Mouse (Mus musculus) forebrain, embryonic 16.5 days (tissue): ENCODE measurements around the gene Atxn1. TPM values are rescaled to one million over a fixed set of nuclear protein-coding genes. Genes with fewer than 3 reads are reported as not detected.

Experiments used
- ATAC-seq: fragments of 200-750 bp; cut with Nextera tagmentation; 2 replicates; pipeline ENCODE4 v1.8.0; 2017; ENCODE audit warnings: mild to moderate bottlenecking, moderate library complexity
- H3K27ac ChIP-seq: fragments of 300-500 bp; sonication (generic); 2 replicates; pipeline ENCODE4 v1.5.1; 2014; ENCODE audit warnings: low read length, control low read depth
- H3K27me3 ChIP-seq: fragments of 300-500 bp; sonication (generic); replicated peaks from 2 replicates; pipeline ENCODE4 v1.6.1; 2014; ENCODE audit warnings: low read length; ENCODE audit not compliant: control insufficient read depth, insufficient read depth
- H3K36me3 ChIP-seq: fragments of 300-500 bp; sonication (generic); 2 replicates; pipeline ENCODE4 v1.6.1; 2014; ENCODE audit not compliant: control insufficient read depth, insufficient read depth
- H3K4me1 ChIP-seq: fragments of 300-500 bp; sonication (generic); replicated peaks from 2 replicates; pipeline ENCODE4 v1.6.1; 2014; ENCODE audit warnings: low read length; ENCODE audit not compliant: control insufficient read depth, insufficient read depth
- H3K4me2 ChIP-seq: fragments of 300-500 bp; sonication (generic); 2 replicates; pipeline ENCODE4 v1.6.1; 2014; ENCODE audit warnings: mild to moderate bottlenecking, low read length, control low read depth
- H3K4me3 ChIP-seq: fragments of 300-500 bp; sonication (generic); replicated peaks from 2 replicates; pipeline ENCODE4 v1.5.1; 2014; ENCODE audit warnings: mild to moderate bottlenecking, low read length, control low read depth
- H3K9ac ChIP-seq: fragments of 300-500 bp; sonication (generic); replicated peaks from 2 replicates; pipeline ENCODE4 v1.6.1; 2014; ENCODE audit warnings: low read depth, low read length, control low read depth
- H3K9me3 ChIP-seq: fragments of 300-500 bp; sonication (generic); 2 replicates; pipeline ENCODE4 v1.6.1; 2016; ENCODE audit warnings: low read length; ENCODE audit not compliant: control insufficient read depth
- WGBS: fragments of 180-500 bp; shearing (Covaris S2); extraction: QIAGEN DNeasy Blood & Tissue Kit; methylation state at CpG from one replicate; pipeline ENCODE4 v1.1.7; 2014; 5-methylcytosine and 5-hydroxymethylcytosine counted together
- polyA plus RNA-seq: library from polyadenylated mRNA; unstranded; fragments of >200 nt; fragmentation: Nextera tagmentation; extraction: Ambion mirVana; gene quantifications from 2 replicates; pipeline ENCODE4 v1.2.1, GENCODE M21; 2015

The Atxn1 gene
- polyA plus RNA-seq, 1 experiment from 2014 or later: 15.3 TPM

GRCm38 (mm10) chr13:45938083-45938482, 26.7 kb downstream of the Atxn1 start:
- H3K36me3 ChIP-seq: no peaks in the 10 kb centered on the region
- WGBS: 92% methylated on average over 5 of the region's 5 CpGs
- H3K4me3 ChIP-seq: no peak overlapping the region
- no peak overlapping the region for H3K4me2 ChIP-seq
- H3K27ac ChIP-seq: no peak overlapping the region
- no peak overlapping the region for H3K9ac ChIP-seq
- H3K9me3 ChIP-seq: no peaks in the 10 kb centered on the region
- H3K27me3 ChIP-seq: no peaks in the 10 kb centered on the region
- H3K4me1 ChIP-seq: peaks cover 12% of the 10 kb centered on the region
- no peak for ATAC-seq

GRCm38 (mm10) chr13:45936765-45937164, 28.0 kb downstream of the Atxn1 start:
- no peak overlapping the region for H3K27ac ChIP-seq
- ATAC-seq: no peak
- H3K9ac ChIP-seq: no peak overlapping the region
- no peak overlapping the region for H3K4me3 ChIP-seq
- no peaks in the 10 kb centered on the region for H3K36me3 ChIP-seq
- H3K9me3 ChIP-seq: no peaks in the 10 kb centered on the region
- H3K4me2 ChIP-seq: no peak overlapping the region
- peaks cover 22% of the 10 kb centered on the region for H3K4me1 ChIP-seq
- H3K27me3 ChIP-seq: no peaks in the 10 kb centered on the region

GRCm38 (mm10) chr13:45935798-45936197, 29.0 kb downstream of the Atxn1 start:
- no peak overlapping the region for H3K4me2 ChIP-seq
- no peak overlapping the region for H3K27ac ChIP-seq
- H3K4me3 ChIP-seq: no peak overlapping the region
- whole genome bisulfite sequencing: 81% methylated on average over 7 of the region's 7 CpGs
- H3K9me3 ChIP-seq: no peaks in the 10 kb centered on the region
- no peak for ATAC-seq
- no peak overlapping the region for H3K9ac ChIP-seq
- no peaks in the 10 kb centered on the region for H3K27me3 ChIP-seq
- peaks cover 22% of the 10 kb centered on the region for H3K4me1 ChIP-seq
- H3K36me3 ChIP-seq: no peaks in the 10 kb centered on the region

GRCm38 (mm10) chr13:45934841-45935240, 30.0 kb downstream of the Atxn1 start:
- Histone ChIP-seq H3K27ac (no peak overlapping the region), H3K9me3 (no peaks in the 10 kb centered on the region), H3K4me2 (no peak overlapping the region), H3K36me3 (no peaks in the 10 kb centered on the region), H3K27me3 (no peaks in the 10 kb centered on the region), H3K9ac (no peak overlapping the region), H3K4me1 (peaks cover 22% of the 10 kb centered on the region), H3K4me3 (no peak overlapping the region)
- ATAC-seq: no peak
- 78% methylated on average over 6 of the region's 6 CpGs for WGBS

- H3K4me3 ChIP-seq: no peak overlapping the region
- H3K27me3 ChIP-seq: no peaks in the 10 kb centered on the region
- no peak overlapping the region for H3K9ac ChIP-seq
- no peak overlapping the region for H3K4me2 ChIP-seq
- 64% methylated on average over 7 of the region's 7 CpGs for WGBS
- no peaks in the 10 kb centered on the region for H3K9me3 ChIP-seq
- H3K27ac ChIP-seq: no peak overlapping the region
- ATAC-seq: 0 out of 2 replicates have a peak, but pooled peaks have one; percentile 55
- H3K36me3 ChIP-seq: no peaks in the 10 kb centered on the region
- peaks cover 22% of the 10 kb centered on the region for H3K4me1 ChIP-seq
Measured at GRCm38 (mm10) chr13:45934085-45934484, 30.7 kb downstream of the Atxn1 start.

- Histone ChIP-seq H3K27me3 (no peaks in the 10 kb centered on the region), H3K36me3 (no peaks in the 10 kb centered on the region), H3K4me1 (peaks cover 22% of the 10 kb centered on the region), H3K4me2 (no peak overlapping the region), H3K9ac (no peak overlapping the region), H3K27ac (peak overlapping the region; percentile 60), H3K4me3 (no peak overlapping the region), H3K9me3 (no peaks in the 10 kb centered on the region)
- 36% methylated on average over 8 of the region's 8 CpGs for WGBS
- peak; percentile 50; the same call in 1 of the 2 replicates for ATAC-seq
Measured at GRCm38 (mm10) chr13:45932491-45932921, 32.3 kb downstream of the Atxn1 start.

GRCm38 (mm10) chr13:45931891-45932290, 32.9 kb downstream of the Atxn1 start:
- no peak for ATAC-seq
- no peaks in the 10 kb centered on the region for H3K27me3 ChIP-seq
- H3K4me2 ChIP-seq: no peak overlapping the region
- H3K9ac ChIP-seq: no peak overlapping the region
- 60% methylated on average over 1 of the region's 1 CpGs for WGBS
- H3K36me3 ChIP-seq: no peaks in the 10 kb centered on the region
- no peak overlapping the region for H3K4me3 ChIP-seq
- no peaks in the 10 kb centered on the region for H3K9me3 ChIP-seq
- peaks cover 22% of the 10 kb centered on the region for H3K4me1 ChIP-seq
- no peak overlapping the region for H3K27ac ChIP-seq

GRCm38 (mm10) chr13:45931215-45931614, 33.6 kb downstream of the Atxn1 start:
- no peaks in the 10 kb centered on the region for H3K36me3 ChIP-seq
- 97% methylated on average over 5 of the region's 5 CpGs for WGBS
- H3K27me3 ChIP-seq: no peaks in the 10 kb centered on the region

GRCm38 (mm10) chr13:45929744-45930143, 35.1 kb downstream of the Atxn1 start:
- Histone ChIP-seq H3K9me3 (no peaks in the 10 kb centered on the region), H3K9ac (no peak overlapping the region), H3K4me3 (no peak overlapping the region), H3K27ac (no peak overlapping the region), H3K27me3 (no peaks in the 10 kb centered on the region), H3K36me3 (no peaks in the 10 kb centered on the region), H3K4me1 (peaks cover 22% of the 10 kb centered on the region), H3K4me2 (no peak overlapping the region)
- no peak for ATAC-seq
- 60% methylated on average over 5 of the region's 5 CpGs for WGBS

More at GRCm38 (mm10) chr13:45931215-45931614, 33.6 kb downstream of the Atxn1 start:
- H3K27ac ChIP-seq: no peak overlapping the region
- no peak overlapping the region for H3K4me3 ChIP-seq
- no peak overlapping the region for H3K4me2 ChIP-seq
- H3K9me3 ChIP-seq: no peaks in the 10 kb centered on the region
- H3K9ac ChIP-seq: no peak overlapping the region
- H3K4me1 ChIP-seq: peaks cover 22% of the 10 kb centered on the region
- no peak for ATAC-seq

- Histone ChIP-seq H3K4me3 (no peak overlapping the region), H3K9ac (no peak overlapping the region), H3K9me3 (no peaks in the 10 kb centered on the region), H3K36me3 (no peaks in the 10 kb centered on the region), H3K27me3 (no peaks in the 10 kb centered on the region), H3K27ac (no peak overlapping the region), H3K4me1 (0 out of 2 replicates have a peak, but pooled peaks cover 2% of the 10 kb centered on the region), H3K4me2 (no peak overlapping the region)
- ATAC-seq: no peak
- WGBS: 92% methylated on average over 4 of the region's 4 CpGs
Measured at GRCm38 (mm10) chr13:45925294-45925693, 39.5 kb downstream of the Atxn1 start.
